Mouse (Mus musculus): ENCODE results near the gene Sarnp. TPM values are rescaled to one million over a fixed set of nuclear protein-coding genes. Genes with fewer than 3 reads are reported as not detected.
"Not testable (repeated sequence)": the region's sequence is repeated elsewhere in the genome, so short reads cannot be mapped to it uniquely, and the experiment has no call there.

Sarnp gene
- polyA plus RNA-seq, 1 experiment from 2014 or later, result 185 TPM

DNA sequence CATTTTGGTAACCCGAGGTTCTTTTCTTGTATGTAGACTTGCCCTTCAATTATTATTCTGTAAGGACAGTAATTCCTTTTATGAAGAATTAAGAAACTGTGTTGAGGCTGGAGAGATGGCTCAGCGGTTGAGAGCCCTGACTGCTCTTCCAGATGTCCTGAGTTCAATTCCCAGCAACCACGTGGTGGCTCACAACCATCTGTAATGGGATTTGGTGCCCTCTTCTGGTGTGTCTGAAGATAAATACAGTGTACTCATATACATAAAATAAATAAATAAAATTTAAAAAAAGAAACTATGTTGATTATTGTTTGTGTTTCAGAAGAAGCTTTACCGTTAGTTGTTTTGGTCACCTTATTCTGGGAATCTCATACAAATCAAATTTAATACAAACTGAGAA, 6.0 kb downstream of the Sarnp start:
- peak overlapping the region; percentile 78 for H3K4me2 ChIP-seq
- peaks cover 25% of the 10 kb centered on the region for H3K4me1 ChIP-seq (replicated peaks)
- not testable (repeated sequence) for H3K9ac ChIP-seq; H3K9me3 ChIP-seq; H3K27me3 ChIP-seq; H3K27ac ChIP-seq (replicated peaks); ATAC-seq (ENCODE audit: low read depth)
- WGBS, result 78% methylated on average over 4 of the region's 4 CpGs
- H3K36me3 ChIP-seq, result peaks cover 28% of the 10 kb centered on the region
- peak overlapping the region; percentile 79 for H3K4me3 ChIP-seq

DNA sequence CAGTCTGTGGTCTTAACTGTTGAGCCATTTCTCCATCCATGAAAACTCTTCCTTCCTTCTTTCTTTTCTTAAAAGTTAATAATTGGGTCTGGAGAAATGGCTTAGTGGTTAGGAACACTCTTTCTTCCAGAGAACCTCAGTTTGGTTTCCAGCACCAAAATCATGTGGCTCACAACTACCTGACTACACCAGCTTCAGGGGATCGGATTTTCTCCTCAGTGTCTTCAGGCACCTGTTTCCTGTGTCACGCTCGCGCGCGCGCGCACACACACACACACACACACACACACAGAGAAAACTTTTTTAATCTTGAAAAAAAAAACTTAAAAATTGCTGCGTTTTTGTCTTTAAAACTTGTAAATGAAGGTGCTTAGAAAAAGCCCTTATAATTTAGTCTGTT, 6.7 kb downstream of the Sarnp start:
- Histone ChIP-seq H3K9ac (no peak overlapping the region), H3K9me3 (no peaks in the 10 kb centered on the region), H3K4me2 (no peak overlapping the region), H3K4me3 (no peak overlapping the region), H3K27ac (replicated peaks) (no peak overlapping the region), H3K27me3 (no peaks in the 10 kb centered on the region), H3K36me3 (peaks cover 21% of the 10 kb centered on the region), H3K4me1 (replicated peaks) (peaks cover 25% of the 10 kb centered on the region)
- WGBS, result 97% methylated on average over 9 of the region's 9 CpGs
- ATAC-seq (ENCODE audit: low read depth), result no peak

GRCm38 (mm10) chr10:128837400-128837799, 20.3 kb downstream of the Sarnp start:
- Histone ChIP-seq H3K27me3 (no peaks in the 10 kb centered on the region), H3K27ac (replicated peaks) (no peak overlapping the region), H3K4me2 (no peak overlapping the region), H3K9ac (no peak overlapping the region), H3K36me3 (peaks cover 80% of the 10 kb centered on the region), H3K9me3 (no peaks in the 10 kb centered on the region), H3K4me1 (replicated peaks) (no peaks in the 10 kb centered on the region), H3K4me3 (no peak overlapping the region)
- ATAC-seq (ENCODE audit: low read depth), result no peak

- Histone ChIP-seq H3K9ac (no peak overlapping the region), H3K36me3 (peaks cover 79% of the 10 kb centered on the region), H3K27ac (replicated peaks) (no peak overlapping the region), H3K4me2 (no peak overlapping the region), H3K9me3 (no peaks in the 10 kb centered on the region), H3K27me3 (no peaks in the 10 kb centered on the region), H3K4me3 (no peak overlapping the region), H3K4me1 (replicated peaks) (no peaks in the 10 kb centered on the region)
- no peak for ATAC-seq (ENCODE audit: low read depth)
Measured at GRCm38 (mm10) chr10:128839434-128839833, 22.3 kb downstream of the Sarnp start.

GRCm38 (mm10) chr10:128840612-128841011, 23.5 kb downstream of the Sarnp start:
- Histone ChIP-seq H3K9me3 (no peaks in the 10 kb centered on the region), H3K27me3 (no peaks in the 10 kb centered on the region), H3K4me3 (no peak overlapping the region), H3K4me2 (no peak overlapping the region), H3K36me3 (peaks cover 75% of the 10 kb centered on the region), H3K9ac (no peak overlapping the region), H3K4me1 (replicated peaks) (peaks cover 2% of the 10 kb centered on the region), H3K27ac (replicated peaks) (no peak overlapping the region)
- no peak for ATAC-seq (ENCODE audit: low read depth)

DNA sequence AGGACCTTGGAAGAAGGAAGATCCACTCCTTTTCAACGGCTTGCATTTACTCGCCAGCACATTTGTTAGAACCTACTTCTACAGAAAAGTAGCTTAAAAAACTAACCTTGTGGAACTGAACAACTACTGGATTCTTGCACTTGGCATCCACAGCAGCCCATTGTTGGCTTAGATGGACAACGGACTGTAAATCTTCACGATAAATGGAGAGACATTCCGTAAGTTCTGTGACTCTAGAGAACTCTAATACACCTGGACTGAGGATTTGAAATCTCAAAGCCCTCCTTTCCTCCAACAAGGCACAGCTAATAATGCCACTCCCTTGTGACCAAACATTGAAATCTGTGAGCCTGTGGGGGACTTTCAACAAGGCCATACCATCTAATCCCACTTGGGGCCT, 26.1 kb downstream of the Sarnp start:
- no peak overlapping the region for H3K4me2 ChIP-seq
- H3K27ac ChIP-seq (replicated peaks), result no peak overlapping the region
- no peak overlapping the region for H3K4me3 ChIP-seq
- ATAC-seq (ENCODE audit: low read depth), result no peak
- H3K9me3 ChIP-seq, result no peaks in the 10 kb centered on the region
- WGBS, result 93% methylated on average over 5 of the region's 5 CpGs
- H3K27me3 ChIP-seq, result no peaks in the 10 kb centered on the region
- no peak overlapping the region for H3K9ac ChIP-seq
- H3K4me1 ChIP-seq (replicated peaks), result peaks cover 6% of the 10 kb centered on the region
- peaks cover 66% of the 10 kb centered on the region for H3K36me3 ChIP-seq

DNA sequence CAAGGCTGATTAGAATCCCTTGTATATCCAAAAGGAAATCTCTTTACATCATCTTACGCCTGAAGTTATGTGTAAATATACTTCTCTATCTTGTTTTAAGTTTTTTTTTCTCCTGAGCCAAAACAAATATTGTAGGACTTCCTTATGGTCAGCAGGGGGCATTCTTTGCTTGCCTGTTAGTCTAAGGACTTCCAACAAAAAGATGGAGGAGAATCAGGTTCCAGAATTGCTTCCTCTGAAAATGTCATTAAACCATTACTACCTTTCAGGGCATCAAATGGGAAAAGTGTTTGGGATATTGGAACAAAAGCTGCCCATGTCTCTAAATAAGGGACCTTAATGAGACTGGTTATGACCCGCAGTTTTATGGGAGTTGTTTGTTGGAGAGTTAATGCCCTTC, 28.4 kb downstream of the Sarnp start:
- WGBS, result 20% methylated on average over 2 of the region's 2 CpGs
- H3K36me3 ChIP-seq, result peaks cover 67% of the 10 kb centered on the region
- H3K27me3 ChIP-seq, result no peaks in the 10 kb centered on the region
- H3K9ac ChIP-seq, result no peak overlapping the region
- peak; percentile 15; the same call in 1 of the 2 replicates for ATAC-seq (ENCODE audit: low read depth)
- H3K4me2 ChIP-seq, result peak overlapping the region; percentile 29
- H3K4me1 ChIP-seq (replicated peaks), result peaks cover 6% of the 10 kb centered on the region
- no peak overlapping the region; the same call in 1 of the 2 replicates for H3K27ac ChIP-seq (replicated peaks)
- H3K9me3 ChIP-seq, result no peaks in the 10 kb centered on the region
- H3K4me3 ChIP-seq, result no peak overlapping the region

DNA sequence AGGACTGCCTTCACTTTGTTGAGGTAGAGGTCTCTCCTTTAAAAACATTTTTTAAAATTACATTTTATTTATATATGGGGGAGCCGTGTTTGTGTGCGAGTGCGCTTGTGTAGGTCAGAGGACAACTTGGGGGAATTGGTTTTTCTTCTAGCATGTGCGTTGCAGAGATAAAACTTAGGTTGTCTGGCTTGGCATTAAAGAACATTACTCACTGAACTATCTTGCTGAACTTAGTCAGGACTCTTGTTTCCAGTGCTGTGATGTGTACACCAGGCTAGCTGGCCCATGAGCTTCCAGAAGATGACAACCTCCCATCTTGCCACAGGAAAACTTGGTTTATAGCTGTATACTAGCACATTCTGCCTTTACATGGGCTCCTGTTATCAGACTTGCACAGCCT, 29.5 kb downstream of the Sarnp start:
- peaks cover 6% of the 10 kb centered on the region for H3K4me1 ChIP-seq (replicated peaks)
- peaks cover 60% of the 10 kb centered on the region for H3K36me3 ChIP-seq
- no peak overlapping the region for H3K4me3 ChIP-seq
- no peak overlapping the region for H3K9ac ChIP-seq
- no peaks in the 10 kb centered on the region for H3K9me3 ChIP-seq
- WGBS, result 92% methylated on average over 4 of the region's 4 CpGs
- no peaks in the 10 kb centered on the region for H3K27me3 ChIP-seq
- no peak overlapping the region for H3K27ac ChIP-seq (replicated peaks)
- ATAC-seq (ENCODE audit: low read depth), result no peak
- no peak overlapping the region for H3K4me2 ChIP-seq

- 65% methylated on average over 2 of the region's 2 CpGs for WGBS
- no peaks in the 10 kb centered on the region for H3K9me3 ChIP-seq
- H3K4me3 ChIP-seq, result no peak overlapping the region
- no peak overlapping the region for H3K27ac ChIP-seq (replicated peaks)
- peaks cover 6% of the 10 kb centered on the region for H3K4me1 ChIP-seq (replicated peaks)
- no peak for ATAC-seq (ENCODE audit: low read depth)
- no peak overlapping the region for H3K9ac ChIP-seq
- no peaks in the 10 kb centered on the region for H3K27me3 ChIP-seq
- H3K36me3 ChIP-seq, result peaks cover 55% of the 10 kb centered on the region
- no peak overlapping the region for H3K4me2 ChIP-seq
Measured at GRCm38 (mm10) chr10:128848426-128848825, 31.3 kb downstream of the Sarnp start.

GRCm38 (mm10) chr10:128850339-128850738, 33.2 kb downstream of the Sarnp start:
- Histone ChIP-seq H3K9me3 (no peaks in the 10 kb centered on the region), H3K4me2 (no peak overlapping the region), H3K4me3 (no peak overlapping the region), H3K27ac (replicated peaks) (no peak overlapping the region), H3K27me3 (no peaks in the 10 kb centered on the region), H3K9ac (no peak overlapping the region), H3K36me3 (peaks cover 52% of the 10 kb centered on the region), H3K4me1 (replicated peaks) (peaks cover 6% of the 10 kb centered on the region)
- whole genome bisulfite sequencing, result 69% methylated on average over 3 of the region's 3 CpGs
- no peak for ATAC-seq (ENCODE audit: low read depth)

GRCm38 (mm10) chr10:128861176-128861575, 44.0 kb downstream of the Sarnp start:
- Histone ChIP-seq H3K4me2 (no peak overlapping the region), H3K27me3 (no peaks in the 10 kb centered on the region), H3K27ac (replicated peaks) (no peak overlapping the region), H3K9me3 (no peaks in the 10 kb centered on the region), H3K36me3 (peaks cover 49% of the 10 kb centered on the region), H3K9ac (no peak overlapping the region), H3K4me3 (no peak overlapping the region), H3K4me1 (replicated peaks) (no peaks in the 10 kb centered on the region)
- no peak for ATAC-seq (ENCODE audit: low read depth)

- ATAC-seq (ENCODE audit: low read depth), result no peak
- H3K4me1 ChIP-seq (replicated peaks), result no peaks in the 10 kb centered on the region
- H3K36me3 ChIP-seq, result peaks cover 45% of the 10 kb centered on the region
- no peaks in the 10 kb centered on the region for H3K9me3 ChIP-seq
- no peak overlapping the region for H3K27ac ChIP-seq (replicated peaks)
- no peak overlapping the region for H3K9ac ChIP-seq
- no peaks in the 10 kb centered on the region for H3K27me3 ChIP-seq
- no peak overlapping the region for H3K4me3 ChIP-seq
- H3K4me2 ChIP-seq, result no peak overlapping the region
- WGBS, result 87% methylated on average over 3 of the region's 3 CpGs
Measured at GRCm38 (mm10) chr10:128866042-128866441, 48.9 kb downstream of the Sarnp start.

DNA sequence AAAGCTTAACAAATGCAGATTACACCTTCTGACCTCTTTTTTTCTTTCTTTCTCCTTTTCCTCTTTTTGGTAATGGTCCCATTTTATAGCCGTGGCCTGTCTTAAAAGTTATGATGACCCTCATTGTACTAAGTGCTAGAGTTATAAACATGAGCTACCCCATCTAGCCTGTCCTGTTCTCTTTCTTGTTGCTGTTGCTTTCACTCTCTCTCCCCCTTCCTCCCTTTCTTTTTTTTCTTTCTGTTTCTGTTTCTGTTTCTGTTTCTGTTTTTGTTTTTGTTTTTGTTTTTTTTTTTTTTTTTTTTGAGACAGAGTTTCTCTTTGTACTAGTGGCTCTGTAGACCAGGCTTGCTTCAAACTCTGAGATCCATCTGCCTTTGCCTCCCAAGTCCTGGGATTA, 49.4 kb downstream of the Sarnp start:
- peaks cover 45% of the 10 kb centered on the region for H3K36me3 ChIP-seq
- no peak overlapping the region for H3K4me2 ChIP-seq
- H3K9ac ChIP-seq, result no peak overlapping the region
- no peak overlapping the region for H3K27ac ChIP-seq (replicated peaks)
- no peaks in the 10 kb centered on the region for H3K4me1 ChIP-seq (replicated peaks)
- 83% methylated on average over 1 of the region's 1 CpGs for WGBS
- no peak for ATAC-seq (ENCODE audit: low read depth)
- no peak overlapping the region for H3K4me3 ChIP-seq
- no peaks in the 10 kb centered on the region for H3K27me3 ChIP-seq
- H3K9me3 ChIP-seq, result no peaks in the 10 kb centered on the region
